Mouse (Mus musculus): Measurements from ENCODE around the gene Rhoa. TPM values are rescaled to one million over a fixed set of nuclear protein-coding genes. Genes with fewer than 3 reads are reported as not detected.
A peak's percentile ranks its signal among the peaks of the same experiment; 100 is the strongest.

Rhoa gene
- total RNA-seq, 1 experiment: 125 TPM

GRCm38 (mm10) chr9:108378736-108379135 is 72.8 kb downstream of the Rhoa start:
- in situ Hi-C loops (cut with MboI; ENCODE audit: low sequenced_read_pairs in 2 of 2, unreplicated experiment in 2 of 2): no loop called here
- TF ChIP-seq HCFC1 (IDR thresholded peaks at IDR 0.05; ENCODE audit: borderline replicate concordance, insufficient read depth, low read length) (no peak), MAFK (IDR thresholded peaks at IDR 0.05; ENCODE audit: insufficient read depth, low read depth, low read length) (no peak), CHD2 (IDR thresholded peaks at IDR 0.05; ENCODE audit: low read depth, low read length) (no peak), ZNF384 (IDR thresholded peaks at IDR 0.05; ENCODE audit: low read depth, low read length) (no peak), ZC3H11A (IDR thresholded peaks at IDR 0.05; ENCODE audit: borderline replicate concordance, low read depth, low read length) (no peak)
- peaks cover 36% of the 10 kb centered on the region for H3K36me3 ChIP-seq (ENCODE audit: control insufficient read depth, insufficient read depth, low read length, poor library complexity, severe bottlenecking)

DNA sequence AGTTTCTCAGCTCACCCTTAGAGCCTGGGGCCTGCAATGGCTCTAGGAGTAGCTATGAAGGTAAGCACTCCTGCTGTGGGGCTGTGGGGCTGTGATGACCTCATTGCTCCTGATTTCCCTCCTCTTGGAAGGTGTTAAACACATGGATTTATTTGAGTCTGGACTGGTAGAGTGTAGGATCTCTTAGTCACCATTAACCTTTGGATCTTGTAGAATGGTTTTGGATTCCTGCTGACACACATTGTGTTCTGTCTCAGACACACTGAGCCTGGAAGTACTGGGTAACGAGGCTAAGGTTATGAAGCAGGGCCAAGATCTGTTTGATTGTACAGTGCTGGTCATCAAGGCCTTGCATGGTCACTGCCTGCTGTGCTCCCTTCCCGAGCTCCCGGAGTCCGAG is 73.4 kb downstream of the Rhoa start:
- H3K9me3 ChIP-seq (ENCODE audit: control insufficient read depth, insufficient read depth, low read depth, low read length): no peaks in the 10 kb centered on the region
- H3K27ac ChIP-seq (ENCODE audit: insufficient read depth, low read depth, low read length, poor library complexity, severe bottlenecking): no peak overlapping the region
- no peak overlapping the region for H3K9ac ChIP-seq (ENCODE audit: insufficient read depth, low read depth, low read length, poor library complexity, severe bottlenecking)
- no peak overlapping the region for H3K4me3 ChIP-seq (ENCODE audit: insufficient read depth in 1 of 2, low read depth in 1 of 2, low read length in 2 of 2, poor library complexity in 1 of 2, severe bottlenecking in 1 of 2)
- H3K4me1 ChIP-seq (ENCODE audit: control insufficient read depth in 2 of 2, insufficient read depth in 2 of 2, low read length in 2 of 2, poor library complexity in 1 of 2): peaks cover 0 to 2% of the 10 kb centered on the region in 2 experiments; a peak in 1 of 4 replicates
- no peak for DNase-seq (ENCODE audit: low read depth, low spot score)
- peaks cover 37% of the 10 kb centered on the region for H3K36me3 ChIP-seq (ENCODE audit: control insufficient read depth, insufficient read depth, low read length, poor library complexity, severe bottlenecking)
- no peak for TF ChIP-seq ZNF384 (IDR thresholded peaks at IDR 0.05; ENCODE audit: low read depth, low read length)
- no peak for TF ChIP-seq ZC3H11A (IDR thresholded peaks at IDR 0.05; ENCODE audit: borderline replicate concordance, low read depth, low read length)
- TF ChIP-seq HCFC1 (IDR thresholded peaks at IDR 0.05; ENCODE audit: borderline replicate concordance, insufficient read depth, low read length): no peak
- no peak for TF ChIP-seq CHD2 (IDR thresholded peaks at IDR 0.05; ENCODE audit: low read depth, low read length)
- TF ChIP-seq MAFK (IDR thresholded peaks at IDR 0.05; ENCODE audit: insufficient read depth, low read depth, low read length): no peak
- in situ Hi-C loops (cut with MboI; ENCODE audit: low sequenced_read_pairs in 2 of 2, unreplicated experiment in 2 of 2): no loop called here

More at GRCm38 (mm10) chr9:108378736-108379135, 72.8 kb downstream of the Rhoa start:
- Histone ChIP-seq H3K9ac (ENCODE audit: insufficient read depth, low read depth, low read length, poor library complexity, severe bottlenecking) (no peak overlapping the region), H3K27ac (ENCODE audit: insufficient read depth, low read depth, low read length, poor library complexity, severe bottlenecking) (no peak overlapping the region), H3K9me3 (ENCODE audit: control insufficient read depth, insufficient read depth, low read depth, low read length) (no peaks in the 10 kb centered on the region), H3K4me3 (ENCODE audit: insufficient read depth in 1 of 2, low read depth in 1 of 2, low read length in 2 of 2, poor library complexity in 1 of 2, severe bottlenecking in 1 of 2) (no peak overlapping the region), H3K4me1 (ENCODE audit: control insufficient read depth in 2 of 2, insufficient read depth in 2 of 2, low read length in 2 of 2, poor library complexity in 1 of 2) (no peaks in the 10 kb centered on the region)
- no peak for DNase-seq (ENCODE audit: low read depth, low spot score)

DNA sequence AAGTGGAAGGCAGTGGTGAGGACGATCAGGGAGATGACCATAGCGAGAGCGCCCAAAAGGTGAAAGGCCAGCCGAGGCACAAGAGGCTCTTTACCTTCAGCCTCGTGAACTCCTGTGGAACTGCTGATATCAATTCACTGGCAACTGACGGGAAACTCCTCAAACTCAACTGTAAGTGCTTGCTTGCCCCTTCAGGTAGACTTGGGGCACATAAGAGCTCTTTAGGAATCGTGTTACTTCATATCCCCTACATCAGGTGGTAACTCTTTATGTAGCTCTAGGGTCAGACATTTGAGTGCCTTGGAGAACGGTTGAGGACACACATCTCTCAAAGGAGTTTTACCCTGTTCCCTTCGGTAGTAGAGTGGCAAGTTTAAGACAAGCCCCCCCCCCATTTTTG is 75.5 kb downstream of the Rhoa start:
- H3K36me3 ChIP-seq (ENCODE audit: control insufficient read depth, insufficient read depth, low read length, poor library complexity, severe bottlenecking): peaks cover 29% of the 10 kb centered on the region
- no peak for TF ChIP-seq MAFK (IDR thresholded peaks at IDR 0.05; ENCODE audit: insufficient read depth, low read depth, low read length)
- TF ChIP-seq CHD2 (IDR thresholded peaks at IDR 0.05; ENCODE audit: low read depth, low read length): no peak
- TF ChIP-seq ZC3H11A (IDR thresholded peaks at IDR 0.05; ENCODE audit: borderline replicate concordance, low read depth, low read length): no peak
- TF ChIP-seq ZNF384 (IDR thresholded peaks at IDR 0.05; ENCODE audit: low read depth, low read length): no peak
- TF ChIP-seq HCFC1 (IDR thresholded peaks at IDR 0.05; ENCODE audit: borderline replicate concordance, insufficient read depth, low read length): no peak

GRCm38 (mm10) chr9:108385006-108385405 is 79.1 kb downstream of the Rhoa start:
- peaks cover 29% of the 10 kb centered on the region for H3K36me3 ChIP-seq (ENCODE audit: control insufficient read depth, insufficient read depth, low read length, poor library complexity, severe bottlenecking)
- TF ChIP-seq CHD2 (IDR thresholded peaks at IDR 0.05; ENCODE audit: low read depth, low read length) (no peak), ZNF384 (IDR thresholded peaks at IDR 0.05; ENCODE audit: low read depth, low read length) (no peak), ZC3H11A (IDR thresholded peaks at IDR 0.05; ENCODE audit: borderline replicate concordance, low read depth, low read length) (no peak), MAFK (IDR thresholded peaks at IDR 0.05; ENCODE audit: insufficient read depth, low read depth, low read length) (no peak), HCFC1 (IDR thresholded peaks at IDR 0.05; ENCODE audit: borderline replicate concordance, insufficient read depth, low read length) (no peak)
- peak; percentile 21 for DNase-seq (ENCODE audit: low read depth, low spot score)
- H3K27ac ChIP-seq (ENCODE audit: insufficient read depth, low read depth, low read length, poor library complexity, severe bottlenecking): peak overlapping the region; percentile 26; the same call in 1 of the 2 replicates
- H3K9me3 ChIP-seq (ENCODE audit: control insufficient read depth, insufficient read depth, low read depth, low read length): no peaks in the 10 kb centered on the region
- in situ Hi-C loops (cut with MboI; ENCODE audit: low sequenced_read_pairs in 2 of 2, unreplicated experiment in 2 of 2): no loop called here
- H3K4me1 ChIP-seq (ENCODE audit: control insufficient read depth in 2 of 2, insufficient read depth in 2 of 2, low read length in 2 of 2, poor library complexity in 1 of 2): peaks cover 0 to 10% of the 10 kb centered on the region in 2 experiments; a peak in 2 of 4 replicates
- no peak overlapping the region for H3K4me3 ChIP-seq (ENCODE audit: insufficient read depth in 1 of 2, low read depth in 1 of 2, low read length in 2 of 2, poor library complexity in 1 of 2, severe bottlenecking in 1 of 2)
- no peak overlapping the region for H3K9ac ChIP-seq (ENCODE audit: insufficient read depth, low read depth, low read length, poor library complexity, severe bottlenecking)

More for the DNA sequence above, 75.5 kb downstream of the Rhoa start:
- no peak overlapping the region for H3K9ac ChIP-seq (ENCODE audit: insufficient read depth, low read depth, low read length, poor library complexity, severe bottlenecking)
- in situ Hi-C loops (cut with MboI; ENCODE audit: low sequenced_read_pairs in 2 of 2, unreplicated experiment in 2 of 2): no loop called here
- H3K9me3 ChIP-seq (ENCODE audit: control insufficient read depth, insufficient read depth, low read depth, low read length): no peaks in the 10 kb centered on the region
- no peak overlapping the region for H3K4me3 ChIP-seq (ENCODE audit: insufficient read depth in 1 of 2, low read depth in 1 of 2, low read length in 2 of 2, poor library complexity in 1 of 2, severe bottlenecking in 1 of 2)
- no peak overlapping the region for H3K27ac ChIP-seq (ENCODE audit: insufficient read depth, low read depth, low read length, poor library complexity, severe bottlenecking)
- peaks cover 0 to 10% of the 10 kb centered on the region in 2 experiments; a peak in 2 of 4 replicates for H3K4me1 ChIP-seq (ENCODE audit: control insufficient read depth in 2 of 2, insufficient read depth in 2 of 2, low read length in 2 of 2, poor library complexity in 1 of 2)
- DNase-seq (ENCODE audit: low read depth, low spot score): no peak

Data from ES-E14 (cell line).